Mouse (Mus musculus) NIH3T3 (cell line): ENCODE measurements around the gene Gm21209.
"Not testable (repeated sequence)": the region's sequence is repeated elsewhere in the genome, so short reads cannot be mapped to it uniquely, and the experiment has no call there.

ENCODE experiments used
- DNase-seq: peaks from one replicate; pipeline ENCODE4 v3.0.0-alpha.2; 2012; ENCODE audit warnings: low read depth

The Gm21209 gene

GRCm38 (mm10) chrY:49570856-49571255 lies at the start of gene Gm21209:
Gene Gm21209, plus strand, starts transcription at chrY:49571156.
- DNase-seq, result not testable (repeated sequence)
